Mouse (Mus musculus): ENCODE measurements around the gene Olfr1373.

DNA sequence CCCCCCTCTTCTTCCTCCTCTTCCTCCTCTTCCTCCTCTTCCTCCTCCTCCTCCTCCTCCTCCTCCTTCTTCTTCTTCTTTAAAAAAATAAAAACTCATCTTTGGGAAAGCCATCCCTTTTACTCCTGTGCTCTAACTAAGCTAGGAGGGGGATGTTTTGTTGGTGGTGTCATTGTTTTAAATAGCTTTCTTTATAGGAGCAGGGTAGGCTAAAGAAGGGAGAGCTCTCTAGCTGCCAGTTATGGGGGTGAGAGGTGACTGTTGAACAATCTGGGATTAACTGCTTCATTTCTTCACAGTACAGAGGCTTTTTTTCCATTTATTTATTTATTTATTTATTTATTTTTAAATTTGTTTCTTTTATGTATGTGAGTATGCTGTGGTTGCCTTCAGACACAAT is 39.8 kb downstream of the Olfr1373 start:
- TF ChIP-seq CTCF (IDR thresholded peaks at IDR 0.05; ENCODE audit: low read depth) (no peak), EP300 (IDR thresholded peaks at IDR 0.05; ENCODE audit: low read depth) (no peak)
